Mouse (Mus musculus) embryonic fibroblast, embryonic 13.5 days (primary cell): ENCODE results near the gene Msx1.

Experiments
- CTCF ChIP-seq: IDR thresholded peaks from 2 replicates; pipeline ENCODE4 v1.5.1; 2011; ENCODE audit warnings: mild to moderate bottlenecking, control low read depth, low read length, moderate library complexity, borderline replicate concordance; ENCODE audit not compliant: insufficient read depth
- POLR2A ChIP-seq: IDR thresholded peaks from 2 replicates; pipeline ENCODE4 v1.6.1; 2011; ENCODE audit warnings: low read depth, mild to moderate bottlenecking, control low read depth, low read length, moderate library complexity

DNA sequence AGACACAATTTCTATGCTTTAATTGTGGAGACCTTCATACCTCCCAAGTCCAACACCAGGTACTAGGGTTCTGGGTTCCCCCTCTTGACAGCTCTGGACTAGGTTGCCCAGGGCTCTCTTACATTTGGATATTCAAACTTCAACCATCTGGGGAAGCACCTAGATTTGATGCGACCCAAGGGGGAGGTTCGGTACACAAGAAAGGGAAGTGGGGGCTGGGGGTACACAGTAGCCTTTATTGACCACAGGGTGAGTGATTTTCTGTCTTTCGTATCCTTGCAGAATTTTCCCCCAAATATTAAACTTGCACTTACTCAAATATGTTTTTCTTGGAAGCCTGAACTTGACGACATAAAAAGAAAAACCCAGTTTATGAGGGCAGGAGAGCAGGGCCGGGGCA, 4.8 kb downstream of the Msx1 start:
- TF ChIP-seq POLR2A (no peak), CTCF (no peak)
